23 mouse cellular contexts compared by ENCODE assay signal in genomic region chr5:44529001-44529400, GRCm38 (mm10).
DNase-seq lines count a peak whose midpoint lies in the region; ATAC-seq and TF ChIP-seq lines count a peak whose summit lies in the region.
"Had no signal": no experiment of that assay in that cellular context is flagged by ENCODE, and none has a peak within 500 bp of the region (broad histone marks: within the 10 kb centered on the region; RNA-seq: fewer than 3 reads in every experiment).

No protein-coding gene starts in this region.

- H3K4me3 ChIP-seq in forebrain, embryonic 16.5 days (replicated peaks; ENCODE audit: low read length) = no peak overlapping the region
- H3K4me3 ChIP-seq in forebrain, embryonic 13.5 days = no peak overlapping the region
- no peak overlapping the region for H3K4me3 ChIP-seq in layer of hippocampus, adult 2 months
- no peak overlapping the region for H3K4me3 ChIP-seq in midbrain, postnatal 0 days (ENCODE audit: low read depth, low read length)
- H3K4me3 ChIP-seq in midbrain, embryonic 14.5 days (replicated peaks; ENCODE audit: low read depth, low read length) = no peak overlapping the region
- H3K4me3 ChIP-seq: heart, embryonic 12.5 days; heart, embryonic 15.5 days; intestine, embryonic 15.5 days had no signal

- H3K9me3 ChIP-seq in forebrain, embryonic 16.5 days (ENCODE audit: control insufficient read depth, low read length) = no peaks in the 10 kb centered on the region
- H3K9me3 ChIP-seq in forebrain, embryonic 13.5 days (replicated peaks) = no peaks in the 10 kb centered on the region
- H3K9me3 ChIP-seq in midbrain, postnatal 0 days (ENCODE audit: low read length) = no peaks in the 10 kb centered on the region
- no peaks in the 10 kb centered on the region for H3K9me3 ChIP-seq in midbrain, embryonic 14.5 days (ENCODE audit: control insufficient read depth, low read length)
- H3K9me3 ChIP-seq: heart, embryonic 15.5 days; intestine, embryonic 15.5 days had no signal

- no peaks in the 10 kb centered on the region for H3K27me3 ChIP-seq in forebrain, embryonic 16.5 days (replicated peaks; ENCODE audit: control insufficient read depth, insufficient read depth, low read length)
- H3K27me3 ChIP-seq in forebrain, embryonic 13.5 days = no peaks in the 10 kb centered on the region
- H3K27me3 ChIP-seq in midbrain, postnatal 0 days (ENCODE audit: insufficient read depth, low read length) = no peaks in the 10 kb centered on the region
- no peaks in the 10 kb centered on the region for H3K27me3 ChIP-seq in midbrain, embryonic 14.5 days (ENCODE audit: control insufficient read depth, insufficient read depth, low read length)
- H3K27me3 ChIP-seq: intestine, embryonic 15.5 days had no signal

- peaks cover 5% of the 10 kb centered on the region for H3K4me1 ChIP-seq in forebrain, embryonic 16.5 days (replicated peaks; ENCODE audit: control insufficient read depth, insufficient read depth, low read length)
- H3K4me1 ChIP-seq in forebrain, embryonic 13.5 days = no peaks in the 10 kb centered on the region
- H3K4me1 ChIP-seq in midbrain, postnatal 0 days (ENCODE audit: insufficient read depth, low read length) = no peaks in the 10 kb centered on the region
- H3K4me1 ChIP-seq in midbrain, embryonic 14.5 days (ENCODE audit: control insufficient read depth, insufficient read depth, low read length) = no peaks in the 10 kb centered on the region
- H3K4me1 ChIP-seq: intestine, embryonic 15.5 days had no signal

- TF ChIP-seq CTCF in layer of hippocampus, adult 2 months (conservative IDR thresholded peaks at IDR 0.05) = no peak
- TF ChIP-seq CTCF in midbrain, postnatal 0 days (IDR thresholded peaks at IDR 0.05) = no peak

- H3K9ac ChIP-seq in forebrain, embryonic 16.5 days (replicated peaks; ENCODE audit: low read depth, low read length) = no peak overlapping the region
- H3K9ac ChIP-seq in forebrain, embryonic 13.5 days = no peak overlapping the region
- no peak overlapping the region for H3K9ac ChIP-seq in midbrain, postnatal 0 days (replicated peaks; ENCODE audit: low read length, poor library complexity, severe bottlenecking)
- H3K9ac ChIP-seq in midbrain, embryonic 14.5 days (replicated peaks; ENCODE audit: low read length) = no peak overlapping the region
- H3K9ac ChIP-seq: heart, embryonic 12.5 days; heart, embryonic 15.5 days; hindbrain, embryonic 14.5 days; intestine, embryonic 15.5 days had no signal

- no peak for DNase-seq in layer of hippocampus, adult 2 months (ENCODE audit: low spot score in 2 of 2)
- no peak for DNase-seq in layer of hippocampus, adult 11-12 months (ENCODE audit: low spot score)
- no peak for DNase-seq in midbrain, postnatal 0 days (ENCODE audit: low spot score)
- no peak for DNase-seq in midbrain, embryonic 14.5 days
- DNase-seq in heart, postnatal 14 days = no peak
- DNase-seq: adrenal gland, adult 2 months; adrenal gland, postnatal 14 days; cerebellum, adult 11-12 months; cerebellum, adult 8-10 months; cerebellum, postnatal 10 days; cerebellum, postnatal 36 days; gastrocnemius, postnatal 25 days; heart, adult 18-20 months; heart, postnatal 10 days; heart, postnatal 4 days; kidney, adult 11 months had no signal

- peak; percentile 69 for ATAC-seq in forebrain, embryonic 16.5 days
- ATAC-seq in forebrain, embryonic 13.5 days = no peak
- no peak for ATAC-seq in midbrain, postnatal 0 days (ENCODE audit: low FRiP score)
- no peak for ATAC-seq in midbrain, embryonic 14.5 days (ENCODE audit: low FRiP score, low TSS enrichment)
- ATAC-seq: CD4-positive, CD25-positive, alpha-beta regulatory T cell, adult 4 months; intestine, embryonic 15.5 days had no signal

- no peaks in the 10 kb centered on the region for H3K36me3 ChIP-seq in forebrain, embryonic 16.5 days (ENCODE audit: control insufficient read depth, insufficient read depth)
- no peaks in the 10 kb centered on the region for H3K36me3 ChIP-seq in forebrain, embryonic 13.5 days (ENCODE audit: poor library complexity, severe bottlenecking)
- H3K36me3 ChIP-seq in midbrain, postnatal 0 days (ENCODE audit: insufficient read depth, low read length) = no peaks in the 10 kb centered on the region
- no peaks in the 10 kb centered on the region for H3K36me3 ChIP-seq in midbrain, embryonic 14.5 days (ENCODE audit: control insufficient read depth, insufficient read depth, low read length)
- H3K36me3 ChIP-seq: heart, embryonic 12.5 days; heart, embryonic 15.5 days; intestine, embryonic 15.5 days had no signal

- WGBS in forebrain, embryonic 16.5 days = 39% methylated on average over 1 of the region's 1 CpGs
- 74% methylated on average over 1 of the region's 1 CpGs for WGBS in forebrain, embryonic 13.5 days
- 63% methylated on average over 1 of the region's 1 CpGs for WGBS in midbrain, postnatal 0 days
- WGBS in midbrain, embryonic 14.5 days = 90% methylated on average over 1 of the region's 1 CpGs

- no peak overlapping the region for H3K4me2 ChIP-seq in forebrain, embryonic 16.5 days (ENCODE audit: low read length)
- no peak overlapping the region for H3K4me2 ChIP-seq in forebrain, embryonic 13.5 days
- H3K4me2 ChIP-seq in midbrain, postnatal 0 days (ENCODE audit: low read depth, low read length, poor library complexity, severe bottlenecking) = no peak overlapping the region
- no peak overlapping the region for H3K4me2 ChIP-seq in midbrain, embryonic 14.5 days (ENCODE audit: low read length)
- H3K4me2 ChIP-seq: heart, embryonic 12.5 days; heart, embryonic 15.5 days; hindbrain, embryonic 14.5 days; intestine, embryonic 15.5 days had no signal

- intact Hi-C loops in heart, postnatal 14 days (cut with DNase I) = no loop called here

- H3K27ac ChIP-seq in forebrain, embryonic 16.5 days (ENCODE audit: low read length) = peak overlapping the region; percentile 51
- no peak overlapping the region for H3K27ac ChIP-seq in forebrain, embryonic 13.5 days
- H3K27ac ChIP-seq in layer of hippocampus, adult 2 months = peak overlapping the region; percentile 83
- peak overlapping the region; percentile 12; the same call in 1 of the 2 replicates for H3K27ac ChIP-seq in midbrain, postnatal 0 days (ENCODE audit: low read depth, low read length)
- no peak overlapping the region for H3K27ac ChIP-seq in midbrain, embryonic 14.5 days (replicated peaks; ENCODE audit: low read depth, low read length)
- H3K27ac ChIP-seq: heart, embryonic 15.5 days; hindbrain, embryonic 14.5 days; intestine, embryonic 15.5 days had no signal

Comparison
In these comparisons a context has a peak if more than half of its experiments do, and no peak if none do; other contexts are left out.
1. H3K27ac ChIP-seq: peak in forebrain, embryonic 16.5 days (single experiment), layer of hippocampus, adult 2 months (single experiment) and midbrain, postnatal 0 days (single experiment); none in forebrain, embryonic 13.5 days (single experiment) and midbrain, embryonic 14.5 days (single experiment).